Mouse (Mus musculus): ENCODE measurements around the gene Nrarp.

Gene Nrarp

DNA sequence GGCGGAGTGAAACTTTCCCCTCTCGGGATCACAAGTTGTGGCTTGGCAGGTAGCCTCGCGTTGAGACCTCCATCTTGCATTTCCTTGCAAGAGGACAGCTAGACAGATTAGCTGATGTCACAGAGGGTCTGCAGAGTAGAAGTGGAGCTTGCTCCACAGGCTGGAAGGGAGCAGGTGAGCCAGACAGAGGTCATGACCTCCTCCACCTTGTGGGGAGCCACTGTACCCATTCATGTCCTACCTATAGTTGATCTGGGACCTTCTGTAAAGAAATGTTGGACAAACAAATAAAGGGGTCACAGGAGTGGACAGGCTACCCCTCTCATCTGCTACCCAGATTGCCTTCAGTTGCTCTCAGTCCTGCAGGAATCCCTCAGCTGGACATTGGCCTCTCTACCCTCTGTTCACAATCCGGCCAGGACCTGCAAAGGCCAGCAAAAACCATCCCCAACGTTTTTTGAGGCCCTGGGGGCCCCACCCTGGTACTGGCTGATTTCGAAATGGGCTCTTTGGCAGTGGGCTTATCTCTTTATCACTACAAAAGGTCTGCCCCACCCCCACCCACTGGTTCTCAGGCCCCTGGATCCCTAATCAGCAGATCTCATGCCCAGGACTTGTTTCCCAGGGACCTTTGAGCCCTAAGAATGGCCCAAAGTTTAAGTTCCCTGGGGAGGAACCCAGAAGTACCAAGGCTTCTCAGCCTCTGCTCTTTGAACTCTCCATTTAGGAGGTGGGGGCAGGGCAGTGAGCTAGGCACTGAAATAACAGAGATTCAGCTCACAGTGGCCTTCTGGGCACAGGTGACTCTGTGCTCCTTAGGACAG lies 5.5 kb upstream of the Nrarp start:
- no peak for DNase-seq (ENCODE audit: low spot score)

DNA sequence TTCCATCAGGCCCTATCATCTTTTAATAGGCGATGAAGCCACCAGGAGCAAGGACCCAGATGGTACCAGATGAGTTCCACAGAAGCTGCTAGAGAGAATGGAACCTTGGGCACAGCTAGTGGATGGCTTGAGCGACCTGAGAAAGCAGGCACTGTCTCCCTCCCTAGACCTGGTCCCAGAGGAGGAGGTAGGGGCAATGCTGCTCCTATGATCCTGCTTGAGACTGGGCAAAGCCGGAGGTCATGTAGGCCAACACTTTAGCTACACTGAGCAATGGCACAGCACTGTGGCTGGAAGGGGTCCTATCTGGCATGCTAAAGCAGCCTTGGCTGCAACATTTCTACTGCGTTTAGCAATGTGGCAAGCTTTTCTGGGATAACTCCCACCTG lies 4.9 kb upstream of the Nrarp start:
- DNase-seq (ENCODE audit: low spot score), result no peak

- no peak for DNase-seq (ENCODE audit: low spot score)
Measured at GRCm38 (mm10) chr2:25176573-25176972, 4.0 kb upstream of the Nrarp start.

DNA sequence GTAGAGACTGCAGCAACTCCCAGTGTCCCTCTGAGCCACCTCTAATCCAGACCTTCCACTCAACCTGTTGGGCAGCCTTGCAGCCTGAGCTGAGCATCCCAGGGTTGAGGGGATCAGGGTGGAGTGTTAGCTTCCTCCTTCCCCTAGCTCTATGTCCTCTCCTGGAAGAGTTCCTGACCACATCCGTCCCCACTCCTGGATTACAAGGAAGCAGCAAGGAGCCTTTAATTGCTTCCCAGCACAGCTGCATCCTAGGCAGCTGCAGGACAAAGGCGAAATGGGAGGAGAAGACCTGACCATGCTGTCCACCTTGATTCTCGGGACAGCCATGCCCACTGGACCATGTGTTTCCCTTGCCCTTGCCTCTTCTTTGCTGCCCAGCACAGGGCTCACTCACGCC lies 3.5 kb upstream of the Nrarp start:
- DNase-seq (ENCODE audit: low spot score), result no peak

DNA sequence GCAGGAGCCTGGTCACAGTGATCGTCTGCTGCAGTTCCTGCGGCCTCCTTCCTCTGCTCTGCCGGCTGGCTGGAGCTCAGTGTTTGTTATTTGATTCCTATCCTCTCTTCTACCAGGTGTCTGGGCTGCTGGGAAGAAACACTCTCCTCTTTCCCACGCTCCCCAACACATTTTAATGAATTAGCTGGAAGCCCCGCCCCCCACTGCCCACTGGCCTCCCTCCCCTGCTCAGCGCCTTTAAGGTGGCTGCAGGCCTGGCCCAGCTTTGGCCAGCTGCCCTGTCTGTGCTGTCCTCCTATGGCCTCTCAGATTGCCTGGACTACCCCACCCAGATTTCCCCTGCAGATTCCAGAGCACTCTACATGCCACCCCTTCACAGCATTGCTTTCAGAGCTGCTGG lies 2.9 kb upstream of the Nrarp start:
- DNase-seq (ENCODE audit: low spot score), result no peak

DNA sequence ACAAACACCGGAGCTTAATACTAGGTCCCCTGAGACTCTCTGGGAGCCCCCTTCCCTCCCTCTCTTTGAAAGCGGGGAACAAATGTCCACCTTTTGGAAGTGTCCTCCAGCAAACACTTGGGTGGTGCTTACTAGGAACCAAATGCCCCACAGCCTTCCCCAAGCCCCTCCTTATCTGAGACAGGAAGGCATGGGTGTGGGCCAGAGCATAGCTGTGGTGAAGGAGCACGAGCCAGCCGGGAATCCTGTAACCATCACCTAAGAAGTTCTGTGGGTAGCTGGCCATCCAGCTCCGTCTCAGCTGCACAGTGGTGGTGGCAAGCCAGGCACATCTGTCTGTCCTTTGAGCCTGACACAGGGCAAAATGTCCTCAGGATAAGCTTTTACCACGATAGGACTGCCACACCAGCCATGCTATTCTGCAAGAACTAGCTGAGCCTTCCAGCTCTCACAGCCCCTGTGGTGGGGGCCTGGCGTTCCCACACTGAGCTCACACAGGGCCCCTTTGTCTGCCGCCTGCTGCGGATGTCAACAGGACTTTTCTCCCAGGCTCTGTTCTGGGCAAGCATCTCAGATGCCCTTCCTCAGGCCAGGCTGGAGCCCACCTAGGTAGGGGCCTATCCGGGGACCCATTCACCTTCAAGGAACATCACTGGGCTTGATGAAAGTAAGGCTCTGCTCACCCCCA lies 2.1 kb upstream of the Nrarp start:
- DNase-seq (ENCODE audit: low spot score), result no peak

DNA sequence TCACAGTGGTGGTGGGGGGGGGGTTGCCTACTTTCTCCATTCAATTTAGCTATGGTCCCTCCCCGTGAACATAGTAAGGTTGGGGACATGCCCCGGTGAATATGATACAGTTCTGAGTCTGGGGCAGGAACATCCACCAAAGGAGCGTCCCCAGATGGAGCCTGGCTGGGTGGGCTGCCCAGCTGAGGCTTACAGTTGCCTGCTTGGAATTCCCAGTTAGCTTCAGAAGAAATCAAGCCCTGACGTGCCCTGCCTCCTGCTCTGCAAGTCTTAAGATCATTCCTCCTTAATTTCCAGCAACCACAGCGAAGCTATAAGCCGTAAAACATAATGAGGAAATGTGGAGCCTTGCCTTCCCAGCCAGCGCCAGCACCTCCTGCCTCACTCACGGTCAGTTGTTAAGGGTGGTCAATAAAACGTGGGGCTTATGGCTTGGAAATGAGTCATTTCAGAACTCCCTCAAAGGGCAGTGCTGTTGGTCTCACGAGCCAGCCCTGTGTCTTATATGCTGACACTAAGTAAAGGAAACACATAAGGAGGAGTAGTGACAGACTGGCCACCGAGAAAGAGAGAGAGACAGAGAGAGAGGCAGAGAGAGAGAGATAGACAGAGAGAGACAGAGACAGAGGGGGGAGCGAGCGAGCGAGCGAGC lies 866 bp upstream of the Nrarp start:
- no peak for DNase-seq (ENCODE audit: low spot score)

GRCm38 (mm10) chr2:25180973-25181890 lies 674 bp downstream of the Nrarp start:
- no peak for DNase-seq (ENCODE audit: low spot score)

GRCm38 (mm10) chr2:25181891-25182397 lies 1.4 kb downstream of the Nrarp start:
- DNase-seq (ENCODE audit: low spot score), result no peak

DNA sequence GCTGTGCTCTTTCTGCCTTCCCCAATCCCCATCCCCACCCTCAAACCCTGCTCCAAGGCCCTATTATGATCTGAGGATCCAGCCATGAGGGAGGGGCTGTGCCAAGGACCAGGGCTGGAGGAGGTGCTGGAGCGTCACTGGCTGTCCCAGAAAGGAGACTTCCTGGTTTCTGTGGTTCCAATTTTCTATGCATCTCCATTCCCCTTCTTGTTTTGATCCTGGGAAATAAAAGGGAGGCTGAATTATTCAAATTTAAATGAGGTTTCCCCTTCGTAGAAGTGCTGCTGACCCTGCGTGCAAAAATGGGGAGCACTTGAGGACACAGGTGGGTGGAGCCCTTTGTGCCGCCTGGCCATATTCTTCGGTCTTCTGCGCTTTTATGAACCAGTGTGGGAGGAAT lies 2.1 kb downstream of the Nrarp start:
- DNase-seq (ENCODE audit: low spot score), result no peak

- DNase-seq (ENCODE audit: low spot score), result no peak
Measured at GRCm38 (mm10) chr2:25183336-25183735, 2.8 kb downstream of the Nrarp start.

DNA sequence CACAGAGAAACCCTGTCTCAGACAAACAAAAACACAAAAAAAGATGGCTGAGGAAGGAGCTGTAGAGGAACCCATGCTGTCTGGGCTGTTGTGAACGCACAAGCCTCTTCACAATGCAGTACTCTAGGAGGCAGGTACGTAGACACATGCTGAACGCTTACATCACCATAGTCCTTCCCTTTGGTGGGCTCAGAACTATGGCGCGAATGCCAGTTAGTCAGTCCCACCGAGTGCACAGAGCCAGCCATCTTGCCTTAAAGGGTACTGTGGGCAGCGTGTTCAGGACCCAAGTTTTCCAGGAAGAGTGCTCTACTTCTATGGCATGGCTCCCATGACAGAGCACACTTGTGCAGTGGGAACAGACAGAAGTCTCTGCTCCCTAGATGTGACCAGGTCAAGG lies 3.9 kb downstream of the Nrarp start:
- DNase-seq (ENCODE audit: low spot score), result no peak

GRCm38 (mm10) chr2:25185625-25186574 lies 5.3 kb downstream of the Nrarp start:
- peak; percentile 59 for DNase-seq (ENCODE audit: low spot score)

GRCm38 (mm10) chr2:25186575-25186930 lies 6.0 kb downstream of the Nrarp start:
- no peak for DNase-seq (ENCODE audit: low spot score)

GRCm38 (mm10) chr2:25187841-25188240 lies 7.3 kb downstream of the Nrarp start:
- DNase-seq (ENCODE audit: low spot score), result no peak

- peak; percentile 72 for DNase-seq (ENCODE audit: low spot score)
Measured at GRCm38 (mm10) chr2:25193330-25193770, 12.8 kb downstream of the Nrarp start.

GRCm38 (mm10) chr2:25194006-25194405 lies 13.4 kb downstream of the Nrarp start:
- no peak for DNase-seq (ENCODE audit: low spot score)

- no peak for DNase-seq (ENCODE audit: low spot score)
Measured at GRCm38 (mm10) chr2:25194486-25195171, 14.1 kb downstream of the Nrarp start.

GRCm38 (mm10) chr2:25195211-25196156 lies 14.9 kb downstream of the Nrarp start:
- DNase-seq (ENCODE audit: low spot score), result peak; percentile 53
